Mouse (Mus musculus): ENCODE measurements around the gene Gm11397.
"Not testable (repeated sequence)": the region's sequence is repeated elsewhere in the genome, so short reads cannot be mapped to it uniquely, and the experiment has no call there.

Gm11397 gene

DNA sequence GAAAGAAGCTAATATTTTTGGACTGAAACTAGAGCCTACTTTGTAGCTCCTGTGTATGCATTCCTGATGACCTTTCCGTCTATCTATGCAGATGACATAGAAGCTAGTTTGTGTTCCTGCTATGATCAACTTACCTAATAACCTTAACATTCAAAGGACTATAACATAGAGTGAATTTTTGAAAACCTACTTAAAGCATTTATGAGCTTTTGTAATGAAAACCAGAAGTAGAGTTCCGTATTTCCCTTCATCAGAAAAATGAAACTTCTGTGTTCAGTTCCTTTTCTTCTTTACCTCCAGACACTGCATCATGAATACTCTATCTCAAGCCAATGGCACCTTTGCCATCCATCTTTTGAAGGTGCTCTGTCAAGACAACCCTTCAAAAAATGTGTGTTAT lies at the start of gene Gm11397:
Gene Gm11397 (plus strand): TSS at position 301 of the 400 bp plus-strand sequence.
- DNase-seq = not testable (repeated sequence)

- DNase-seq = peak in 1 of 2 experiments; percentile 15
Measured at GRCm38 (mm10) chr13:33356666-33357065, 38.9 kb upstream of the Gm11397 start.

DNA sequence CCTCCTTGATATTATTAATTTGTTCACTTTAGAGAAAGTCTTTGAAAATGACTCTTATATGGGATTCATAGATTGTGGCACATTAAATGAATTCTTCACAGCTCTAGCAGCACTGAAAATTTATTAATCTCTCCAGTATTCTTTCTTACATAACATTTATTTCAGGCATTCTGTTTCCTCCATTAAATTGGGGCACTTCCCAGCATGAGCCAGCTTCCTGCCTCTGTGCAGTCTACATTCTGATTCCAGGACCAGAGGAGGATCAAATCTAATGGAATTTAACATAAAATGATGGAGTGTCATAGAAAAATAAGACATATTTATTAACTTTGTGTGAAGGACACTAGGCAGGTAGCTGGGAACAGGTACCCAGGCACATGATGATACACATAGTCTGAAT lies 37.2 kb downstream of the Gm11397 start:
- DNase-seq = not testable (repeated sequence)
